Mouse (Mus musculus) hindbrain, embryonic 10.5 days (tissue): ENCODE data around the gene Ifitm10. TPM values are rescaled to one million over a fixed set of nuclear protein-coding genes. Genes with fewer than 3 reads are reported as not detected.
A peak's percentile ranks its signal among the peaks of the same experiment; 100 is the strongest.
"Not testable (repeated sequence)": the region's sequence is repeated elsewhere in the genome, so short reads cannot be mapped to it uniquely, and the experiment has no call there.

Source experiments
- DNase-seq: peaks from one replicate; pipeline ENCODE4 v3.0.0-alpha.2; 2017; ENCODE audit warnings: low spot score
- H3K27ac ChIP-seq: fragments of 300-500 bp; sonication (generic); 2 replicates; pipeline ENCODE4 v1.5.1; 2016; ENCODE audit warnings: mild to moderate bottlenecking, moderate library complexity
- H3K27me3 ChIP-seq: fragments of 300-500 bp; sonication (generic); 2 replicates; pipeline ENCODE4 v1.6.1; 2016; ENCODE audit warnings: mild to moderate bottlenecking; ENCODE audit not compliant: poor library complexity, insufficient read depth, severe bottlenecking
- H3K36me3 ChIP-seq: fragments of 300-500 bp; sonication (generic); 2 replicates; pipeline ENCODE4 v1.6.1; 2016; ENCODE audit warnings: mild to moderate bottlenecking, moderate library complexity
- H3K4me1 ChIP-seq: fragments of 300-500 bp; sonication (generic); replicated peaks from 2 replicates; pipeline ENCODE4 v1.6.1; 2016; ENCODE audit warnings: mild to moderate bottlenecking
- H3K4me3 ChIP-seq: fragments of 300-500 bp; sonication (generic); 2 replicates; pipeline ENCODE4 v1.5.1; 2016; ENCODE audit warnings: mild to moderate bottlenecking, moderate library complexity
- H3K9me3 ChIP-seq: fragments of 300-500 bp; sonication (generic); 2 replicates; pipeline ENCODE4 v1.6.1; 2016; ENCODE audit warnings: mild to moderate bottlenecking, moderate library complexity
- WGBS: fragments of 180-500 bp; shearing (Covaris S2); methylation state at CpG from one replicate; pipeline ENCODE4 v1.1.7; 2016; 5-methylcytosine and 5-hydroxymethylcytosine counted together
- polyA plus RNA-seq: library from polyadenylated mRNA; unstranded; fragments of >200 nt; fragmentation: Nextera tagmentation; extraction: Ambion mirVana; gene quantifications from 2 replicates; pipeline ENCODE4 v1.2.1, GENCODE M21; 2016

Ifitm10 gene
- polyA plus RNA-seq, 1 experiment from 2014 or later: 0.63 TPM

GRCm38 (mm10) chr7:142323396-142324117 lies 50.0 kb downstream of the Ifitm10 start:
- 92% methylated on average over 12 of the region's 12 CpGs for WGBS
- H3K27me3 ChIP-seq: peaks cover 5% of the 10 kb centered on the region; the same call in 1 of the 2 replicates
- peaks cover 26% of the 10 kb centered on the region for H3K4me1 ChIP-seq
- H3K4me3 ChIP-seq: no peak overlapping the region
- H3K36me3 ChIP-seq: no peaks in the 10 kb centered on the region
- H3K27ac ChIP-seq: no peak overlapping the region
- DNase-seq: no peak
- no peaks in the 10 kb centered on the region for H3K9me3 ChIP-seq

- peaks cover 5% of the 10 kb centered on the region; the same call in 1 of the 2 replicates for H3K27me3 ChIP-seq
- WGBS: 92% methylated on average over 6 of the region's 6 CpGs
- H3K36me3 ChIP-seq: no peaks in the 10 kb centered on the region
- H3K4me3 ChIP-seq: no peak overlapping the region
- no peaks in the 10 kb centered on the region for H3K9me3 ChIP-seq
- DNase-seq: no peak
- H3K27ac ChIP-seq: no peak overlapping the region
- peaks cover 22% of the 10 kb centered on the region for H3K4me1 ChIP-seq
Measured at GRCm38 (mm10) chr7:142322641-142323040, 50.9 kb downstream of the Ifitm10 start.

DNA sequence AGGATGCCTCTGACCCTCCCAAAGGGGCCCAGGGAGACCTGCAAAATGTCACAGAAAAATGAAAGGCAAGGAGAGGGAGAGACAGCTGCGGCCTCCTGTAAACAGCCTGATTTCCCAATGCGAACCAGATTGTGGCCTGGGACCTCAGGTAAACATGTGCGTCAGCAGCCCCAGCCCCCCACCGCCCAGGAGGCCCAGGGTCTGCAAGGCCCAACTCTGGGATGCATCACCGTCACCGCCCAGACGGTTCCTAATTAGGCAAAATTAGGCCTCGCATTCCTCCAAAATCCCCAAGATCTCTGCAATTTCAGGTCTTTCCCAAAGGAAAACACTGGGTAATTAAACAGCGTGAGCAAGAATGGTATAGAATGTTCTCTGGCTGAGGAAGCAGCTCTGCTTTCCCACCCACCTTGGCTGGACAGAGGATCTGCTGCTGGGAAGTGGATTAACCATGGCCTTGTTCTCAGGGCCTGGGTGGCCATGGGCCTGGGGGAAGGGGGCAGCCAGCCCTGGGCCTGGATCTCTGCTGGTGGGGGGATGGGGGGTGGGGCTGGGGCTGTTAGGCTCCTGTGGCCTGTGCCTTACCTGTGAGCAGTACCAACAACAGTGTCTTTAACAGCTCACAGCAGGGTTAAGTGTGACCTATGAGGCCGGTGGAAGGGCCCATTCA lies 51.8 kb downstream of the Ifitm10 start:
- H3K4me3 ChIP-seq, H3K9me3 ChIP-seq, DNase-seq, H3K36me3 ChIP-seq, H3K27me3 ChIP-seq: not testable (repeated sequence)
- WGBS: 66% methylated on average over 7 of the region's 10 CpGs
- peak overlapping the region; percentile 64; the same call in 1 of the 2 replicates for H3K27ac ChIP-seq
- H3K4me1 ChIP-seq: peaks cover 22% of the 10 kb centered on the region

DNA sequence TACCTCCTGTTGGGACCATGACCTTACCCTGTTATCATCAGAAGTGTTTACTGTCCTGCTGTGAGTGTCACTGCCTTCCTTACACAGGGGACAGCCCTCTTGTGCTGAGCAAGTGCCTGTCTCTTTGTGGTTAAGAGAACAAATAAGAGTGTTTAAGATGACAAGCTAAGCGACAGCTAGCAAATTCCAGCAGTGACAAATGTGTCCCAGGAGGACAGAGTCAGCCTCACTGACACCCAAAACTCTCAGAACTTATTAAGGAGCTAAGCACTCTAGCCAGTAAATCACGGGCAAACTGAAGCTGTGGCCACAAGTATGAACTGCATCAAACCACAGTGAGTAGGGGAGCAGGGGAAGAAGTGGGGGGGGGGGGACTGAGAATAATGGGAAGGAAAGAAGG lies 52.6 kb downstream of the Ifitm10 start:
- H3K4me1 ChIP-seq: peaks cover 22% of the 10 kb centered on the region
- H3K27ac ChIP-seq: peak overlapping the region; percentile 63
- 41% methylated on average over 2 of the region's 2 CpGs for WGBS
- H3K36me3 ChIP-seq: no peaks in the 10 kb centered on the region
- no peaks in the 10 kb centered on the region for H3K9me3 ChIP-seq
- peaks cover 5% of the 10 kb centered on the region; the same call in 1 of the 2 replicates for H3K27me3 ChIP-seq
- H3K4me3 ChIP-seq: no peak overlapping the region
- DNase-seq: no peak

- peaks cover 5% of the 10 kb centered on the region; the same call in 1 of the 2 replicates for H3K27me3 ChIP-seq
- H3K4me1 ChIP-seq: peaks cover 27% of the 10 kb centered on the region
- H3K9me3 ChIP-seq: no peaks in the 10 kb centered on the region
- no peak for DNase-seq
- 84% methylated on average over 11 of the region's 11 CpGs for WGBS
- no peak overlapping the region for H3K27ac ChIP-seq
- no peaks in the 10 kb centered on the region for H3K36me3 ChIP-seq
- H3K4me3 ChIP-seq: no peak overlapping the region
Measured at GRCm38 (mm10) chr7:142319124-142319523, 54.4 kb downstream of the Ifitm10 start.

GRCm38 (mm10) chr7:142317216-142317615 lies 56.3 kb downstream of the Ifitm10 start:
- no peak for DNase-seq
- 80% methylated on average over 5 of the region's 5 CpGs for WGBS
- 0 out of 2 replicates have a peak overlapping the region, but pooled peaks have one; percentile 23 for H3K27ac ChIP-seq
- no peaks in the 10 kb centered on the region for H3K9me3 ChIP-seq
- H3K27me3 ChIP-seq: peaks cover 5% of the 10 kb centered on the region; the same call in 1 of the 2 replicates
- H3K36me3 ChIP-seq: no peaks in the 10 kb centered on the region
- no peak overlapping the region for H3K4me3 ChIP-seq
- H3K4me1 ChIP-seq: peaks cover 27% of the 10 kb centered on the region

GRCm38 (mm10) chr7:142316558-142316957 lies 57.0 kb downstream of the Ifitm10 start:
- H3K36me3 ChIP-seq: no peaks in the 10 kb centered on the region
- peak; percentile 56 for DNase-seq
- peaks cover 23% of the 10 kb centered on the region for H3K4me1 ChIP-seq
- H3K27ac ChIP-seq: no peak overlapping the region
- H3K9me3 ChIP-seq: no peaks in the 10 kb centered on the region
- no peak overlapping the region for H3K4me3 ChIP-seq
- 45% methylated on average over 6 of the region's 6 CpGs for whole genome bisulfite sequencing
- H3K27me3 ChIP-seq: peaks cover 5% of the 10 kb centered on the region; the same call in 1 of the 2 replicates

DNA sequence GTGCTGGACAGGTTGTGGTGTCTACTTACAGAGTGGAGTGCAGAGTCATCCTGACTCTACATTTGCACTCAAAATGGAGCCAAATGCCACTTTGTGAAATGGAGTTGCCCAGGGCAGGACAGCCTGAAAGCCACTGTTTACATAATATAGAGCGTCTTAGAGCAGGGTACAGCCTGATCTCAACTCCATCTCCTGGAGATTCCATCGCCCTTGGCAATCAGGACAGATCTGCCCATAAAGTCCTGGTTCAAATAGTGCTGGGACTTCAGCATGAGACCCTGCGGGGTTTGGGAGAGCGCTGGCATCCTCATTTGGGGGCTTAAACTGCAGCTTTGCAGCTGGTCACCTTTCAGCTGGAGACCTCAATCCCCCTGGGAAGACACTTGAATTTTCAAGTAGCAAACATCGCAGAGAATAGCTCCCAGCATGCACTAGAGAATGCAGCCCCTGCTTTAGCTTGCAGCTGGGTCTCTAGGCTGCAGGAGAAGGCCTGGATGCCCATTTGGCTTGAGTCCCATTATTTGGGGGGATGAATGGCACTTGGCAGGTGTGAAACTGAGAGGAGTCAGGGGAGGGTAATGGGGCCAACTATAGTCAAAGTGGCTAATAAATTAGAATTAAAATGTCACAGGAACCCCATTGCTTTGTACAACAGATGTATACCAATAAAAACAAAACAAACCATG lies 58.8 kb downstream of the Ifitm10 start:
- H3K27me3 ChIP-seq: no peaks in the 10 kb centered on the region
- H3K9me3 ChIP-seq: no peaks in the 10 kb centered on the region
- no peak overlapping the region for H3K4me3 ChIP-seq
- peaks cover 8% of the 10 kb centered on the region; the same call in 1 of the 2 replicates for H3K4me1 ChIP-seq
- WGBS: 58% methylated on average over 5 of the region's 5 CpGs
- no peak overlapping the region for H3K27ac ChIP-seq
- no peak for DNase-seq
- H3K36me3 ChIP-seq: no peaks in the 10 kb centered on the region

GRCm38 (mm10) chr7:142303929-142304328 lies 69.6 kb downstream of the Ifitm10 start:
- DNase-seq, H3K4me3 ChIP-seq, H3K9me3 ChIP-seq, H3K4me1 ChIP-seq, H3K27ac ChIP-seq, H3K36me3 ChIP-seq: not testable (repeated sequence)
- peaks cover 11% of the 10 kb centered on the region; the same call in 1 of the 2 replicates for H3K27me3 ChIP-seq
- 91% methylated on average over 1 of the region's 1 CpGs for WGBS

- peaks cover 11% of the 10 kb centered on the region; the same call in 1 of the 2 replicates for H3K27me3 ChIP-seq
- no peak within 1 kb of the TSS for H3K4me3 ChIP-seq
- no peak for DNase-seq
- 70% methylated on average over 3 of the region's 3 CpGs for WGBS
- no peaks in the 10 kb centered on the region for H3K36me3 ChIP-seq
- no peaks in the 10 kb centered on the region for H3K9me3 ChIP-seq
- H3K27ac ChIP-seq: no peak within 1 kb of the TSS
- H3K4me1 ChIP-seq: no peaks in the 10 kb centered on the region
Measured at GRCm38 (mm10) chr7:142303249-142303648, 70.3 kb downstream of the Ifitm10 start, which contains the start of gene Krtap5-4. Gene Krtap5-4, plus strand, starts transcription at chr7:142303549.

DNA sequence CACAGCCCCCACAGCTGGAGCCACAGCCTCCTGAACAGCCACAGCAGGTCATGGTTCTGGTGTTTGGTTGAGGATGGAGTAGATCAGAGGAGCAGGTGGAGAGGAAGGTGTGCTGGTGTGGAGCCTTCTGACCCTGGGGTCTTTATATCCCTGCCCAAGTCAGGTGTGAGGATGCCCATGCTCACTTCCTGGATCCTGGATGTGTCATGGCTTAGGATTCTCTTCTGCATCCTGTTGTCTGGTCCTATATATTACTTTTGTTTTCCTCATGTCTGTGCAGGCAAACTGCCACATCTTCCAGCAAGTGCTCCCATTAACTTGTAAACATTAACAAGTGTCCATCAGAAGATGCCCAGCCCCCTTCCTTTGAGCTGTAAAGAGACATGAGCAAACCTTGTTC lies 76.5 kb downstream of the Ifitm10 start, which contains the start of gene Krtap5-1:
Gene Krtap5-1, minus strand, starts transcription at position 101 of the 400 bp plus-strand sequence.
- not testable (repeated sequence) for H3K4me3 ChIP-seq, H3K4me1 ChIP-seq, DNase-seq

DNA sequence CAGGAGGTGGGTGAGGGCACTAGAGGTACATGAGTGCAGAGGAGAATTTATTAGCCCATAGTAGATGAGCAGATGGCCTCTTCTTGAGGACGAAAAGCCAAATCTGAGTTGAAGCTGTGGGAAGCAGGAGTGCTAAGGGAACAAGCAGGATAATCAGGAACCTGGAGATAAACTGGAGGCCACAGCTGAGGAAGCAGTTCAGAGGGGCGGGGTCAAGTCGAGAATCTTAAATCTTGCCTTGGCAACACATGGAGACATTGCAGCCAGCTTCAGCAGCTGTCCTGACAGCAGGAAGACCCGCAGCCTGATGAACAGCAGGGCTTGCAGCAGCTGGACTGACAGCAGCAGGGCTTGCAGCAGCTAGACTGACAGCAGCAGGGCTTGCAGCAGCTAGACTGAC lies 77.4 kb downstream of the Ifitm10 start:
- not testable (repeated sequence) for H3K36me3 ChIP-seq
- WGBS: 36% methylated on average over 4 of the region's 4 CpGs

More for the DNA sequence above, 76.5 kb downstream of the Ifitm10 start, which contains the start of gene Krtap5-1:
- H3K27ac ChIP-seq, H3K9me3 ChIP-seq, H3K36me3 ChIP-seq: not testable (repeated sequence)
- H3K27me3 ChIP-seq: peaks cover 11% of the 10 kb centered on the region; the same call in 1 of the 2 replicates

More for the DNA sequence above, 77.4 kb downstream of the Ifitm10 start:
- H3K9me3 ChIP-seq, H3K27ac ChIP-seq, H3K4me1 ChIP-seq, DNase-seq, H3K4me3 ChIP-seq: not testable (repeated sequence)
- peaks cover 11% of the 10 kb centered on the region; the same call in 1 of the 2 replicates for H3K27me3 ChIP-seq
